Mouse (Mus musculus): ENCODE results near the gene Cpn1.

The Cpn1 gene

DNA sequence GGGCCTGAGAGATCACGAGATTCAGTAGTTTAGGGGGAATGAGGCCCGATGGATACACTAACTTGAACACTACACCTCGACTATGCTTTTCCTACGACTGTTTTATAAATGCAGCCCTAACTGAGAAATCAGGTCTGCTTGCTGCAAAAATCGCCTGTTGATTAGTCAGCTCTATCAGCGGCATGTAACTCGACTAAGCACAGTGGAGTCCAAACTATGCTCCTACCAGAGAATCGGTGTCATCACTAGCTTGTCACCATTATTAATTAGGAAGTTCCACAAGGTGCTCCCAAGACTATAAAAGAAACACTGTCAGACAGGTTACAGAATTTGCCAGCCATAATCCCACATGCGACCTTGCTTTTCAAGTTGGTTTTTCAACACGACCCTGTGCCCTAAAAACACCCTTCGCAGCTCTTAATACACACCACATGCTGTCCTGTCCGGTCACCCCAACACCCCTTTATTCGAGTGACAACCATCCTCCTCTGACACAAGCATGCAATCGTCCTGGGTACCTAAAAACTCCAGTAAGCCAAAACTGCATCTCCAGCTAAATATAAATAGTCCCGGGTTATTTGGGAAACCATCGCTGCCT lies 47.1 kb downstream of the Cpn1 start:
- no peak for DNase-seq (ENCODE audit: low spot score in 2 of 2)

DNA sequence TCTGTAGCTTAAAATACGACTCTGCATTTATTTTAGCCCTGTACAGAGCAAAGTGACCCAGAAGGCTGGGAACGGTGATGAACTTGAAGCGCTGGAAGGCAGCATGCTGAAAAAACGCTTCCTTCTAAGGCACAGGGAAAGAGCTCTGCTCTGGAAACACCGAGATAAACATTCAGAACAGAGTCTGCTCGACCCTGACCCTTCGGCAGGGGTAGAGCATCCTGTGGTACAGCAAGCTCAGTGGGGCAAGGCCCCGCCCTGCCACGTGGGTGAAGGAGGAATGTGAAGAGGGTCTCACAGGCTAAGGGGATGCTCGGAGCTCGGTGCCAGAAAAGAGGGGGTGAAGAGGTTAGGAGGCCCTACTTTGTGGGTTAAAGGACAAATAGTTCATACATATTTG lies 48.0 kb downstream of the Cpn1 start:
- DNase-seq (ENCODE audit: low spot score in 2 of 2), result no peak

DNA sequence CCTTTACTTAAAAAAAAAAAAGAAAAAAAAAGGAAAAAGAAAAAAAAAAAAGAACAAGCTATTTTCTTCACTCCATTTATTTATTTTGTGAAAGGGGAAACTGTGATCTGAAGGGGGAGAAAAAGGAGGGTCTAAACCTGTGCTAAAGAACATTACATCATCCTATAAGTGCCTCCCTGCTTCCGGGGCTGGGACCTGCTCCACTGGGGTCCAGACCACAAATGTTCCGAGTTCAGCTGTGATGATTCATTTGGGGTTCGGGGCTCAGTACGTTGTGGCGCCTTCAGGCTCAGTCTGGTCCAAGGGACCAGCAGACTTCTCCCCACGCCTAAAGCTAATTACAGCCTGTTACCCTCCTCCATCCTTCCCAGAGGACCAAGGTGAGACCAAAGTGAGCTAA lies 55.4 kb downstream of the Cpn1 start:
- no peak for DNase-seq (ENCODE audit: low spot score in 2 of 2)

DNA sequence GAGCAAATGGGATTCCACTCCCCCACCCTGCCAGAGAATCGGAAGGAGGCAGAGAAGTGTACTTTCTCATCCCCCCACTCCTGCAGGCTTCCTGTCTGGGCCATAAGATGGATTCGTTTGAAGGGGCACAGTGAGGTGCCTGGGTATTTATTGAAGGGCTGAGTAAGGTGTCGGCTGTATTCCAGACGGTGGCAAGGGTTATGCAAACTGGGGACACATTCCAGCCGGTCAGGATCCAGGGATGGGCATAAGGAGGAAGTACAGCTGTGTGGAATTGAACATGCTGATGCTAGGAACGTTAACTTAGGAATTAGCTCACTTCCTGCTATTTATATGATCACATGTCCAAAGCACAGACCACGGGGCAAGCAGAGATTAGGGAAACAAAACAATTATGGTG lies 56.0 kb downstream of the Cpn1 start:
- no peak for DNase-seq (ENCODE audit: low spot score in 2 of 2)

DNA sequence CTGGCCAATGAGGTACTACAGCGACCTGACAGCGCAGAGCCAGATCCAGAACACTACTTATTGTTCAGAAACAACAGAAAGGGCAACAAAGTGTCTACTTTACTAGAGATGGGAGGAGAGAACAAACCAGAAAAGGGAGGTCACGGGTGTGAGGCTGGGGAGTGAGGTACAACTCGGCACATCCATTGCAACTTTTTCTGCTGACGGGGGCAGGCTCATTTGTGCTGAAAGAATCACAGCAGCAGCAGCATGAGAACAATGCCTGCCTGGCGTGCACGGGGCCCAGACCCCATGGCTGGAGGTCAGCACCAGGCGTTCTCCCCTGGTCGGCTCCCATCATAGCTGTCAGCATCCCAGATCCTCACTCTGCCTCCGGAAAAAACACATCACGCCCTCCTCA lies 56.5 kb downstream of the Cpn1 start:
- DNase-seq (ENCODE audit: low spot score in 2 of 2), result no peak

DNA sequence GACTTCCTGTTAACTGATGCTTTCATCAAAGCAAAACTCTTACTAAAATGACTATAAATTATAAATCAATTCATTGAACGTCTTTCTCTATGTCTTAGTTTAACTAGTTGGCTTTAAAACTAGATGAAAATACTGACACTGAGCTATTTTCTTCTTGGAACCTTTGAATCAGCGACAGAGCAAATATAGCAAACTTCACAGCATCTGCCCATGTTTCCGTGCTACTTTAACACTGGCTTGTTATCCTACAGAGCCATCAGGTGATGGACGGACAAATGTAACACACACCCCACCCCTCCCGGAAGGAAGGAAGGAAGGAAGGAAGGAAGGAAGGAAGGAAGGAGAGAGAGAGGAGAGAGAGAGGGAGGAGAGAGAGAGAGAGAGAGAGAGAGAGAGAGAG lies 58.4 kb downstream of the Cpn1 start:
- no peak for DNase-seq (ENCODE audit: low spot score in 2 of 2)

DNA sequence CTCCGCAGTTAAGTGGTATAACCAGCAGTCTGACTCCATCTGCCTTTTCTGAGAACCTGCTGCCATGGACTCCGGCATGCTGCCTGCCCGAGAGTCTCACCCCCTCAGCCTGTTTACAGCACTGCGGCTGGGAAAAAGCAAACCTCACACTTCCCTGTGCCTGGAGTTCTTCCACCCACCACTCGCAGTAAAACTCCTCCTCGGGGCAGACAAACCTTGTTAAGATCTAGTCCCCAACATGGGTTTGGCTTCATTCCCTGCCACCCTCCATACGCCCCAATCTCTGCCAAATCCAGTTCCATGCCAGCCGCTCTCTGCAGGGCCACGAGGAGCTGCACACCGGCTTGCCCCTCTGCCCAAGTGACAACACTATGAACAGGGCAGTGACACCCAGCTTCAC lies 59.3 kb downstream of the Cpn1 start:
- DNase-seq (ENCODE audit: low spot score in 2 of 2), result no peak

DNA sequence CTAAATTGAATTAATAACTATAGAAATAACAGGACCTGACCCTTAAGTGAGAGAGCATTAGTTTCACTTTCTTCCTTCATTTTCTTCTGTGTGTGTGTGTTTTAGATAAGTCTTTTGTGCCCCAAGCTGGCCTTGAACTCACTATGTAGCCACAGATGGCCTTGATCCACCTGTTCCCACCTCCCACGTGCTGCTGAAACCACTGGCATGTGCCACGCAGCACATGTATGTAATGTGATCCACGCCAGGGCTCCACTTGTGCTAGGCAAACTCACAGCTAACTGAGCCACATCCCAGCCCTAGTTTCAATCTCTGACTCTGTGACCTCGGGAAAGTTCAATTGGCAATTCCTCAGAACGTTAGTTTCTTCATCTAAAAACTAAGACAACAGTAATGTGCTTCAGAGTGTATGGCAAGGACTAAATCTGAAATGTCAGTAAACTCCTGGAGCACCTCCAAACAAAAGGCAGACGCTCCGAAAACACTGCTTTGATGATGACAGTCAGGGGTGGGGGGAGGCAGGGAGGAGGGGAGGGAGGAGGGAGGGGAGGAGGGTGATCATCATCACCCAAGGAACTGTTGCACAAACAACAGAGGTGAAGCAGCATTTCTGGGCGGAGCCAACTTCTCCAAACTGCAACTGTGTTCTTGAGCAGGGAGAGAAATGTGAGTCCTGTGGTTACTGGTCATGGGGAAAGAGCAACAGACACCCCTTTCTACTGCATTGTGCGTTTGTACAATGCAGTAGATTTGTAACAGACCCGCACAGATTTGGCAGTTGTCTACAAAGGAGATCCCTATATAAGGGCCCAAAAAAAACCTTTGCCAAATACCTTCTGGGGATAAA lies 60.0 kb downstream of the Cpn1 start:
- no peak for DNase-seq (ENCODE audit: low spot score in 2 of 2)

DNA sequence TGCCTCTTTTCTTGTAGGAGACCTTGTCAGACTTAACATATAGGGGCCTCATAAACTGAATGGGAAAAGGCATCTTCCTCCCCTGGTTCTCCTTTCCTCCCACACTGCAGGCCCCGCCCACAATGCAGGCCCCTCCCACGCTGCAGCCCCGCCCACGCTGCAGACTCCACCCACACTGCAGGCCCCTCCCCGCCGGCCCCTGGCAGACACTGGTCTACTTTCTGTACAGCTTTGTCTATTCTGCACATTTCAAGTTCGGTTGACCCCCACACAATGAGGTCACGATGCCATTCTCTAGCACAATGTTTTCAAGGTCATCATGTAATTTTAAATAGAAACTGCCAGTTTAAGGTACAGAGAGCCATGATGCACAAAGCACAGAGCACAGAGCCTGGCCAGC lies 62.0 kb downstream of the Cpn1 start:
- no peak for DNase-seq (ENCODE audit: low spot score in 2 of 2)

DNA sequence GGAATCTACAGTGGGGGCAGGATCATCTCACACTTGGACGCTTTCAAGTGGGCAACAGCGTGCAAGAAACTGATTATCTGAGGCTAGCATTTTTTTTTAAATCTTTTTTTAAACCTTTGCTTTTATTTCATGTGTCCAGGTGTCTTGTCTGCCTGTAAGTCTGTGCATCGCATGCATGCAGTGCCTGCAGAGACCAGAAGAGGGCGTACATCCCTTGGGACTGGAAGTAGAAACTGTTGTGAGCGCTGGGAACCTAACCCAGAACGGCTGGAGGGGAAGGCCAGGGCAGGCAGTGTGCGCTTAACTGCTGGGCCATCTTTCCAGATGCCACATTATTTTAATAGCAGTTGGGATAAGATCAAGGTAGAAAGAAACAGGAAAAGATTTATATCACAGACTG lies 63.4 kb downstream of the Cpn1 start:
- no peak for DNase-seq (ENCODE audit: low spot score in 2 of 2)

DNA sequence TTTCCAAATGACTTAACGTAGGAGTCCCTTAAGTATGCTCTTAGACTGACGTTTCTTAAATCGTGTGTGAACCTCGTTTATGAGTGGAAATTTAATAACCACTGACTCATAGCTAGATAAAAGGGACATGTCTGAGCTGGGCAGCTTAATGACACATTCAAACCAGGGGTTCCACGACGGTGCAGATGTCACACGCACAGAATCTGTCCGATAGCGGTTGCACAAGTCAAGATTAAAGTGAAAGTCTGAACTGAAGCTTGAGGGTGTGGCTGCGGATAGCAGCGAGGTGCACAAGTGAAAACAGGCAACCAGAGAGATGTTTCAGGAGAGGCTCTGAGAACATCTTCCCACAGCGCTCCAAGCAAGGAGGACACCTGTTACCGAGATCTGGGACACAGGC lies 64.9 kb downstream of the Cpn1 start:
- no peak for DNase-seq (ENCODE audit: low spot score in 2 of 2)

DNA sequence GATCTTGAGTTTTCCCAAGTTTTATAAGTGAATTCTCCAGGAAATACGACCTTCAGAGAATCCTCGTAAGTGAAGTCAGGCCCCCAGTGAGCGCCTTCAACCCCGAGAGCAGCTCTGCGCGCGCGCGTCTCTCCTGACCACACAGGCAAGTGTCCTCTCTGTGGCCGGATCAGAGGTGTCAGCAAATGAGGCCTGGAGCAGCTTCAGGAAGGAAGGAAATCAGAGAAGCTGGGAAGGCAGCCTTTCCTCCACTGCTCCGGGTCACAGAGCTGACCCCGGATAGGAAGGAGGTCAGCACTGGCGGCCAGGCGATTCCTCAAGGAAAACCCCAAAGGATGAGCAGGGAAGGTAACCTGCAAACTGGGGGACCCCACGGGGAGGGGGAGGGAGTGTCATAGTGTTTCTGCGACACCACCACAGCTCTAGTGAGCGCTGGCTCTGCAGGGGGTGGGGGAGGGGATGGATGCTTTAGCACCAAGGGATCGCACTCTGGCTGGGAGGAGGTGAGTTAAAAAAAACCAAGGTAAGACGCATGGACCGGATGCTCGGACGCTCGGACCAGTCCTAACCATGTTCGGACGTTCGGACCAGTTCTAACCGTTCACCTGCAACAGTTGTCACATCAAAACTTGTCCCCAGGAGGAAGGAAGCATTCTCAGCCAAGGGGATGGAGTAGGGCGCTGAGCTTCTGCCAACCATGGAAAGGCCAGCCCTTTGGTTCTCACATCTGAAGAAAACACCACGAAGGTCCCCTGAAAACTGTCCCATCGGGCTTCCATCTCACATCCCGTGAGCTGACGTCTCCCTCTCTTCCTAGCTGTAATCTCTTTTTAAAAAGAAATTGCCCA lies 65.7 kb downstream of the Cpn1 start:
- no peak for DNase-seq (ENCODE audit: low spot score in 2 of 2)

DNA sequence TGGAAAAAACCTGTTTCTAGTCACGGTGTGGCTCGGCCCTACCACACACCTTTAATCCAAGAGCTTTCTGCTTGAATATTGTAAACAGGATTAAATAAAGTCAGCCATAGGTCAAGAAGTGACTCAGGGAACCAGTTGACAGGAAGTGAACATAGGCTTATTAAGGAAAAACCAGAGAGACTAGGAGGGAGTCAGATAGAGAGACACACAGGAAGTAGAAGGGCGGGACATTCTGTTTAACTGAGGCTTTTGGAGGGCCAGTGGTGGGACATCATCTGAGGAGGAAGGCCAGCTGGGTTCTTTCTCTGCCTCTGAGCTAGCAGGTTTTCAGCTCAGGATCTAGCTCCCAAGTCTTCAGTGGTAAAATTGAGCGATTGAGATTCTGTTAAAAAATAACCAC lies 66.5 kb downstream of the Cpn1 start:
- DNase-seq (ENCODE audit: low spot score in 2 of 2), result no peak

DNA sequence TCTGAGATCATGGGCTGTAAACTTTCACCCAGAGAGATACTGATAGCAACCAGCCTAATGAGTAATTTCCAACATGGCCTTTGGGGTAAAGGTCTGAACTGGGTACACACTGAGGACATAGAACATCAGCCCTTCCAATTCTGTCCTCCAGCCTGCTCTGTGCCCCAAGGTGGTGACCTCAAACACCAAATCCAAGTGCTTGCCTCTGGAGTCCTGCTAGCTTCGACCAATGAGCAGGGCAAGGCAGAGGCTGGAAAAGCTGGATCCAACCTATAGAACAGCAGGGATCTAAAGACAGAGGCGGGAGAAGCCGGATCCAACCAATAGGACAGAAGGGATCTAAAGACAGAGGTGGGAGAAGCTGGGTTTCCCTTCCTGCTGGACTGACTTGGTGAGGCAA lies 67.5 kb downstream of the Cpn1 start:
- DNase-seq (ENCODE audit: low spot score in 2 of 2), result no peak

DNA sequence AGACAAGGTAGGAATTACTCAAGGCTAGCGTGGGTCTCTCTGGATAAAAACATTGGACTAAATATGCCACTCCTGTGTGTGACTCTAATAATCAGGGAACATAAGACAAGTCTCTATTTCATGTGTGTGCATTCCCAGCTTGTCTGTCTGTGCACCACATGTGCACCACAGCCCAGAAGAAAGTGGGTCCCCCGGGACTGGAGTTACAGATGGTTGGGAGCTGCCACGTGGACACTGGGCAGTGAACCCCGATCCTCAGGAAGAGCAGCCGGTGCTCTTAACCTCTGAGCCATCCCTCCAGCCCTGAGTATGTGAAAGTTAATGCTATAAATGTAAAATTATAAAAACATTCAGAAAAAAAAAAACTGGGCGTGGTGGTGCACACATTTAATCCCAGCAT lies 68.6 kb downstream of the Cpn1 start:
- no peak for DNase-seq (ENCODE audit: low spot score in 2 of 2)

DNA sequence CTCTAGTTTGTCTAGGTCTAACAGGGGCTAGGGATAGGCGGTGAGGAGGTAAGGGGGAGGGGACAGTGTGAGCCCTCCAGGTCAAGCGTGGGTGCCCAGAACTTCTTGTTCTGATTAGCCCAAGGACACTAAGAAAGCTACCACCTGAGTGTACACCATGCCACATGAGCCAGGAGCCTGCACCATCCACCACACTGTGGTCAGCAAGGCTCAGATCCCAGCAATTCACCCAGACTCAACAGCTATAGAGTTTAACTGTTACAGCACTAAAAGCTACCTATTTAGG lies 69.0 kb downstream of the Cpn1 start:
- DNase-seq (ENCODE audit: low spot score in 2 of 2), result no peak

DNA sequence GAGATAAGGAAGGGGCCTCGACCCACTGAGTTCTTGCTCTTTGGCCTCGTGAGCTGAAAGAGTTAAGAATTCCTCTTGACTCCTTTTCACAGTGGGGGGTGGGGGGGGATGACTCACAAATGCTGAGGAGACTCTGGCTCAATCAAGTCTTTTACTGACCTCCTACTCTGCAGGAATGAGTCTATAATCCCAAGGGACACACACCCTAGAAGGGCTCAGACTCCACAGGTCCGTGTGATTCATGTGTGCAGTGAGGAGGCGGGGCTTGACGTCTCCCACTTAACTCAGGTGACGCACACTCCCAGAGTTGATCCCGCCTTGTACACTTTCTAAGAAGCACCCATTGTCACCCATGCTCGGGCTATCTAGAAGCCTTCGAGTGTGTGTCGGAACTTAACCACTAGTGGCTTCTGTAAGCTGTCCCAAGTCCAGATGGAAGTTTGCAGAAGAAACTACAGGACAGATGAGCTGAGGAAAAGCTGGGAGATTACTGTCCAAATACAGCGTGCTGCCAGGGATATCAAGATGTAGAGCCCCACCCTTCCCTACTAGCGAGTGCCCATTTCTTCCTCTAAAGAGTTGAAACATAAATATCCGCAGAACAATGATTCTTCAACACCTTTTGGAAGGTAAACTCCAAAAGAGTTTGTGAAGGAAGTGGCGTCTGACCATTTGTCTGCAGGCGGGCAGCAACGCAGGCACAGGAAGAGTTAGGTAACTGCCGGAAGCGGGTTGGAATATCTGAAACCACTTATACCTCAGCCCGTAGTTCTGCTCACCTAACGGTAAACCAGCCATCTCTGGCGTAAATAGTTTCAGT lies 69.6 kb downstream of the Cpn1 start:
- DNase-seq (ENCODE audit: low spot score in 2 of 2), result no peak

DNA sequence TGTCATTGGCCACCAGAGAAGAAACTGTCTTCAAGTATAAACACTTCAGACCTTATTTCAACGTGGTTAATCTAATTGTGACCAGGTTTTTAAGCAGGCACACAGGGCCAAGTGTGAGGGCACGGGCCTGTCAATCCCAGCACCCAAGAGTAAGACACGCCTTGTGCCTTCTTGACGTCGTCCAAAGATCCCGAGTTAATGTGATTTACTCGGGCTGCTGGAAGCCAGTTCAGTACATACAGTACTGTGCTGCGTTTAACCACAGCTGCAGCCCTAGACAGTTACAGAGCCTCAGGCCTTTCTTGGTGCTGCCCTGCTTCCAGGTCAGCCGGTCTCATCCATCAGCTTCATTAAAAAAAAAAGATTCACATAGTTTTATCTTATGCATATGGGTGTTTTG lies 70.9 kb downstream of the Cpn1 start:
- DNase-seq (ENCODE audit: low spot score in 2 of 2), result no peak

DNA sequence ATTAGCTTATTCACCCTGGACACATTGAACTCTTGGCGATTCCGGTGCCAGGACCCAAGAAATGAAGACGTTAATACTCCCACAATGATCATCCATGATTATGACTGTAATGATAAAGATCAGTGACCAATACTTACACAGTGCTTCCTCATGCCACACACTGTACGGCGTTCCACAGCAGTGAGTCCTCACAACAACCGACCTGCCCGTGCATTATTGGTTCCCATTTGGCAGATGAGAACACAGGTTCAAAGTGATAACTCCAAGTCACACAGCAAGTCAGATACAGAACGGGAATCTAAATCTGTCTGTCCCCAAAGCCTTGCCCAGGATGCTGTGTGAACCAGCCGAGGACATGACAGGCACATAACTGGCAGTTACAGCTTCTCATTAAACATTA lies 71.4 kb downstream of the Cpn1 start:
- no peak for DNase-seq (ENCODE audit: low spot score in 2 of 2)

DNA sequence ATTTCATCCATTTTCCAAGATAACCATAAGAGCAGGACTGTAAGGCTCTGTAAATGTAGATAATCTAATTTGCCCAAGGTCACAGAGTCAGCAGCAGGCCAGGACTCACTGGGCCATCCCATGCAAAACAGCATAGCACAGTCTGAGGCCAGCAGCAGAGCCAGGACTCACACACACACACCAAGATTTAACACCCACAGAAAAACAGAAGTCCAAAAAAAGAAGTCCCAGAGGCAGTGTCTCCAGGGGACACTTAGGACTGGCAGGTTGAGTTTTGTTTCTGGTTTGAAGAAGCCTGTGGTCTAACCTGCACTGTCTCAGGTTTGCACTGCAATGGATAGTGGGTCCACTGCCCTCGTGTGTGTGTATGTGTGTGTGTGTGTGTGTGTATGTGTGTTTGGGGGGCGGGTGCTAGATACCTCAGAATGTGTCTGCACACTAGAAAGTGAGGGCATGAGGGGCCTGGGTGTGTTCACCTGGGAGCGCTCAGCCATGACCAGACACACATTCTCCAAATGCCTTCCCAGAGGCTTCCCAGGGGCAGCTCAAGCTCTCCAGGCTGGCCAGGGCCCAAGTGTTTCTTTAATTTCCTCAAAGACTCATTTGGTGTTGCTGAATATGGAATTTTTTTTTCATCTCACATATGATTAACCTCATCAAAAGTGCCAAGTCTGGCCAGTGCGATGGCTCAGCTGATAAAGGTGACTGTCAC lies 73.4 kb downstream of the Cpn1 start:
- no peak for DNase-seq (ENCODE audit: low spot score in 2 of 2)

DNA sequence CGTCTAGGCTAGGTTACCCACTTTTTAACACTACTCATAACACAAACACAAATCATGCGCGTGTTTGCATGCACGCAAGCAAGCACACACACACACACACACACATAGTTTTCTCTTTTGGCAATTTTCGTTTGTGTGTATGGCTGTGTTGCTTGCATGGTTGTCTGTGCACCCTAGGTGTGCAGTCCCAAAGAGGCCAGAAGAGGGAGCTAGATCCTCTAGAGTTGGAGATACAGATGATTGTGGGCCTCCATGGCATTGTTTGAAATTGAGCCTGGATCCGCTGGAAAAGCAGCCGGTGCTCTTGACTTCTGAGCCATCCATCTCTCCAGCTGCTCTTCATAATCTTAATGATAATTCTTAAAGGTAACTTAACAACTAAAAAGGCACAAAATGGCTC lies 79.9 kb downstream of the Cpn1 start:
- no peak for DNase-seq (ENCODE audit: low spot score in 2 of 2)

Measured in urinary bladder, postnatal 4 days (tissue).